Mouse (Mus musculus): ENCODE results near the gene Sgpl1.

Gene Sgpl1

GRCm38 (mm10) chr10:61147157-61148040 is at the start of gene Sgpl1:
TSS of gene Sgpl1 (minus strand) at chr10:61147703.
- peak; percentile 72 to 74 for DNase-seq (ENCODE audit: low spot score in 2 of 2)

GRCm38 (mm10) chr10:61195718-61196291 is 48.3 kb upstream of the Sgpl1 start:
- DNase-seq (ENCODE audit: low spot score in 2 of 2), result no peak

- no peak for DNase-seq (ENCODE audit: low spot score in 2 of 2)
Measured at GRCm38 (mm10) chr10:61195216-61195615, 47.7 kb upstream of the Sgpl1 start.

- no peak for DNase-seq (ENCODE audit: low spot score in 2 of 2)
Measured at GRCm38 (mm10) chr10:61194611-61195010, 47.1 kb upstream of the Sgpl1 start.

- DNase-seq (ENCODE audit: low spot score in 2 of 2), result no peak
Measured at GRCm38 (mm10) chr10:61188010-61188409, 40.5 kb upstream of the Sgpl1 start.

GRCm38 (mm10) chr10:61187001-61187400 is 39.5 kb upstream of the Sgpl1 start:
- no peak for DNase-seq (ENCODE audit: low spot score in 2 of 2)

GRCm38 (mm10) chr10:61179927-61180326 is 32.4 kb upstream of the Sgpl1 start:
- no peak for DNase-seq (ENCODE audit: low spot score in 2 of 2)

GRCm38 (mm10) chr10:61178687-61179086 is 31.2 kb upstream of the Sgpl1 start:
- no peak for DNase-seq (ENCODE audit: low spot score in 2 of 2)

- DNase-seq (ENCODE audit: low spot score in 2 of 2), result no peak
Measured at GRCm38 (mm10) chr10:61177751-61178150, 30.2 kb upstream of the Sgpl1 start.

GRCm38 (mm10) chr10:61176221-61176790 is 28.8 kb upstream of the Sgpl1 start:
- DNase-seq (ENCODE audit: low spot score in 2 of 2), result no peak

- peak in 1 of 2 experiments; percentile 11 for DNase-seq (ENCODE audit: low spot score in 2 of 2)
Measured at GRCm38 (mm10) chr10:61175442-61176204, 28.1 kb upstream of the Sgpl1 start.

- DNase-seq (ENCODE audit: low spot score in 2 of 2), result no peak
Measured at GRCm38 (mm10) chr10:61174711-61175441, 27.4 kb upstream of the Sgpl1 start.

- no peak for DNase-seq (ENCODE audit: low spot score in 2 of 2)
Measured at GRCm38 (mm10) chr10:61172496-61172895, 25.0 kb upstream of the Sgpl1 start.

GRCm38 (mm10) chr10:61171654-61172053 is 24.2 kb upstream of the Sgpl1 start, which contains the start of gene Tbata:
TSS of gene Tbata (plus strand) at chr10:61171954.
- no peak for DNase-seq (ENCODE audit: low spot score in 2 of 2)

GRCm38 (mm10) chr10:61168393-61168792 is 20.9 kb upstream of the Sgpl1 start:
- DNase-seq (ENCODE audit: low spot score in 2 of 2), result no peak

GRCm38 (mm10) chr10:61167333-61168096 is 20.0 kb upstream of the Sgpl1 start:
- no peak for DNase-seq (ENCODE audit: low spot score in 2 of 2)

- no peak for DNase-seq (ENCODE audit: low spot score in 2 of 2)
Measured at GRCm38 (mm10) chr10:61162366-61162765, 14.9 kb upstream of the Sgpl1 start.

GRCm38 (mm10) chr10:61160671-61161070 is 13.2 kb upstream of the Sgpl1 start:
- DNase-seq (ENCODE audit: low spot score in 2 of 2), result no peak

GRCm38 (mm10) chr10:61160089-61160488 is 12.6 kb upstream of the Sgpl1 start:
- DNase-seq (ENCODE audit: low spot score in 2 of 2), result no peak

- DNase-seq (ENCODE audit: low spot score in 2 of 2), result no peak
Measured at GRCm38 (mm10) chr10:61158594-61158993, 11.1 kb upstream of the Sgpl1 start.

GRCm38 (mm10) chr10:61156453-61156852 is 8.9 kb upstream of the Sgpl1 start:
- no peak for DNase-seq (ENCODE audit: low spot score in 2 of 2)
